Mouse (Mus musculus): ENCODE measurements around the gene Trio.

GRCm38 (mm10) chr15:27808596-27809276 is 216.9 kb downstream of the Trio start:
- no peak for TF ChIP-seq MAX (IDR thresholded peaks at IDR 0.05; ENCODE audit: low read depth)
- TF ChIP-seq POLR2A (IDR thresholded peaks at IDR 0.05; ENCODE audit: insufficient read length, low read depth), result no peak
- no peak for TF ChIP-seq TCF12 (IDR thresholded peaks at IDR 0.05; ENCODE audit: insufficient read depth, poor library complexity, severe bottlenecking)
- TF ChIP-seq E2F4 (IDR thresholded peaks at IDR 0.05; ENCODE audit: insufficient read depth), result no peak
- TF ChIP-seq POLR2AphosphoS2 (IDR thresholded peaks at IDR 0.05; ENCODE audit: insufficient read length, low read depth), result peak; percentile 19
- TF ChIP-seq CEBPB (IDR thresholded peaks at IDR 0.05; ENCODE audit: insufficient read depth, poor library complexity, severe bottlenecking), result no peak
- TF ChIP-seq MYOG (IDR thresholded peaks at IDR 0.05; ENCODE audit: control insufficient read depth in 1 of 3, insufficient read depth in 1 of 3, insufficient read length in 2 of 3, low read depth in 2 of 3), result no peak
- no peak for TF ChIP-seq USF1 (IDR thresholded peaks at IDR 0.05; ENCODE audit: low read depth)
- no peak for TF ChIP-seq MYOD1 (IDR thresholded peaks at IDR 0.05; ENCODE audit: control insufficient read depth in 1 of 3, insufficient read length in 2 of 3, low read depth in 2 of 3)
- TF ChIP-seq TCF3 (IDR thresholded peaks at IDR 0.05; ENCODE audit: insufficient read length, low read depth), result no peak
- no peak for TF ChIP-seq REST (IDR thresholded peaks at IDR 0.05; ENCODE audit: insufficient read depth, insufficient read length)
- TF ChIP-seq SRF (IDR thresholded peaks at IDR 0.05; ENCODE audit: control insufficient read depth, insufficient read length, low read depth), result no peak

Measured in myocyte (in vitro differentiated cells).